Mouse (Mus musculus): Measurements from ENCODE around the gene Cutal.

Gene Cutal

DNA sequence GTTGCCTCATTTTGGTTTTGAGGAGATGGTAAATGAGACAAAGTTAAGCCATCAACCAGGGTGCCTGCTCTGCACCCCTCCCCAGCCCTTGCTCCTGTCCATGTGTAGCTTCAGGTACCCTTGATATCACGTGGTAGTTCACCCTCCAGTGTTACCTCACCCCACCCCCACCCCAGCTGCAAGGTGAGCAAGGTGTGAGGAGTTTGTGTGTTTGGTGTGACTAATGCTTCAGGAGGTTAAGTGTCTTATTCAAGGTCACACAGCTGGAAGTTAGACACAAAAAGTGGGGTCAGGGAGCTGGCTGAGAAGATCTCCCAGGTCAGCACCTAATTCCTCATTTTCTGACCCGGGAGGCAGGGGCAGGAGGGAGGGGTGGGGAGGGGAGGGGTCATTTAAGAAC is 48.5 kb downstream of the Cutal start:
- DNase-seq, result no peak

DNA sequence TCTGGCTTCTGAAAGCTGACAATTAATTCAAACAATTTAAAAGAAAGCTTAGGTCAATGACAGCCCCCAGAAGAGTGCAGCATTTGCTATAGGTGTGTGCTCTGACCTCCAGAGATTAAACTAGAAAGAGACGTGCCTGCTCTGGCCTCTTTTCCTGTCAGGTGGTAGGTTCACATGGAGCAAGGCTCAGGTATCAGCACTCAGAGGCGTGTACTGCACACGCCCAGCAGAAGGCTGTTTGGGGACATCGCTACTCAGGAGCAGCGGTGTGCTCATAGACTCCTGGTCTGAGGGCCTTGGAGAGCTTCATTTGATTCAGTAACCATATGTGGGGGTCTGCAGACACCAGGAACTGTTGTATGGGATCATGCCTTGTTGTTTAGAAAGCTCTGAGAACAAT is 53.1 kb downstream of the Cutal start:
- DNase-seq, result no peak

DNA sequence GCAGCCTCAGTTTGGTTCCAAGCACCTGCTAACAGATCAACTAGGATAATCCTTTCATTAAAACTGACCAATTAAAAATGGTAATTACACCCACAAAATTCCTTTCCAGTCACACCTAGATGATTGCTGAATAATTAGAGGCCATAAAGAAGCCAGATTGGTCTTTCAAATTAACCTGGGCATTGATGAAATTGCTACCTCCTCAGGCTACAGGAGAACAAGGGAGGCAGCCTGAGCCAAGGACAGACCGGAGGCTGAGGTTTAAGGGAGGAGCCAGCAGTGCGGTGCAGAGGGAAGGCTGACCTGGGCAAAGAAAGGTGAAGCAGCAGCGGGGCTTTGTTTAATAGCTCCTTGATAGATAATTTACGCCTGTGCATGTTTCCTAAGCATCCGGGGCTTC is 63.3 kb downstream of the Cutal start:
- DNase-seq, result no peak

DNA sequence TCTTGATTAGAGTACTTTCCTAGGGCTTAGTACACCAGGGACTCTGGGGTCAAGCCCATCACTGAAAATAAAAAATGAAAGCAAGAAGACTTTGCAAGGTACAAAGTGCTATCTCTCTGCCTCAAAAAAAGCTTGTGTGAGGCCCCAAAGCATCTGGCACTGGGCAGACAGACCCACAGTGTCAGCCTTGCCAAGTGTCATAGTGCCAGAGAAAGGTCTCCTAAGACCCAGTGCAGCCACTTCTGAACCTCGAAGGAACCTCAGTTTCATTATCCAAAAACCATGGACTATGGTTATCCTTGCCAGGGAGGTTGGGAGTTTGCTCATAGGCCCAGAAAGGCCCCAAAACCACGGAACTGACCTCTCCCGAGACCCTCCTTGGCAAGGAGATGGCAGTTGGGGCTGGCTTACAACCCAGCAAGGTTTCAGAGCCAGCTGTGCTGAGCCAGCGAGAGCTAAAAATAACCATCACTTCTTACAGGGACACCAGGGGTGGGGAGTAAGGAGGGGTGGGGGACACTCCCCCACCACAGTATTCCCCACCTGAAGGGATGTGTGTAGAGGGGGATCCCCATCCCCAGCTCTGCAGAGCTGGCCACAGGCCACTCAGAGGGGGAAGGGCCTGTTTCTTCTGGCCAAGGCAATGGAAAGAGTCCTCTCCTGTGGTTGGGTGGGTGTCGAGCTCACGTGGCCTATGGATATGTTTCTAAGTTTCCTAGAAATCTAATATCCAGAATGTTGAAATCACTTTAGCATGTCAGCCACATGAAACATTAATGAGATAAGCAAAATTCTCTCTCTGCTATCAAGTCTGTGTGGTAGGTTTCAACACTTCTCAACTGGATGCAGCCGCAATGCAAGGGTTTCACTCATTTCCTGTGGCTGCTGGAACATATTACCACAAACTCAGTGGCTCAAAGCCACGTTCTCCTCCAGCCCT is 64.3 kb downstream of the Cutal start:
- no peak for DNase-seq

DNA sequence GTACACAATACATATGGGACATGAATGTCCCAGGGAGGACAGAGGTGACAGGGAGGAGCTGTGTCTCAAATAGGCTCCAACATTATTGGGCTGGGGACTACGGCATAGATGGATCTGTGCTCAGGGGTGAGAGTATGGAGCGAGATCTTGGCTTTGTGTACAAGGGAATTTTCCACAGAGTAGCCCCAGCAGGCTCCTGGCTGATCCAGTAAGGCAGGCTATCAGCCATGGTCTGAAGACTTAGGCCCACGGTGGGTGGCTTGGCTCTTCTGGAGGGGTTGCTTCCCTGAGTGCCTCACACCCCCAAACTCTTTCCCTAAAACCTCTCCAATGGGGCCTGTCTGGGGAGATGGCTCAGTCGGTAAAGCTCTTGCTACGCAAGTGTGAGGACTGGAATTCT is 66.0 kb downstream of the Cutal start:
- DNase-seq, result no peak

DNA sequence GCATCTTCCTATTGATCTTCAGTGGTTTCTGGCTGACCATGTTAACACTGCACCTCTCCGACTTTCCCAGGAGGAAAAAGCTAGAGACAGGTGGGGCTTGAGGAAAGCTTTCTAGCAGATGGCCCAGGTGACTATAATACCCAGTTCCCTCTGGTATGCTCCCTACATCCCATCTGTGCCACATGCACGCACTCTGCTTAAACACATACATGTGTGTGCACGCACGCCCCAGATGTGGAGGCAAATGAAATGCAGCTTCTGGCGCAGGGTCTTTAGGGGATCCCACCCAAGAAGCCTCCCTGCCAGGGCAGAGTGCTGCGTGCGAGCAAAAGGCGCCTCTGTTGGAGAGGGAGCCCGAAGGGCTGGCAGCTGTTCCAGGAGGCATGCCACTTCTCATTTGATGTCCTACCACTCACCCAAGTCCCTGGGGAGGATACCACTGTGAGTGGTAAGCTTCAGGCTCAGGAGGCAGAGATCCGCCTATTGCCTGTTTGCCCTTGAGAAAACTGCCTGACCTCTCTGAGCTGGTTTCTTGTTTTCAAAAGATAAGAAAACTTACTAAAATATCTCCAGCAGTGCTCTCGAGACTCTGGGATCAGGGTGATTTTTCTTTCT is 67.0 kb downstream of the Cutal start:
- no peak for DNase-seq

All from right cerebral cortex, postnatal 4 days (tissue).